Mouse (Mus musculus) spleen, adult 2 months (tissue): ENCODE measurements around the gene Stoml2.

Source experiments
- CTCF ChIP-seq: fragments of 200-500 bp; IDR thresholded peaks from 2 replicates; pipeline ENCODE4 v1.5.1; 2011; ENCODE audit warnings: mild to moderate bottlenecking, inconsistent platforms; ENCODE audit not compliant: insufficient read depth, insufficient read length, insufficient replicate concordance; ENCODE audit errors: extremely low read depth
- POLR2A ChIP-seq: fragments of 200-500 bp; IDR thresholded peaks from 2 replicates; pipeline ENCODE4 v1.6.1; 2011; ENCODE audit warnings: low read depth, low read length, inconsistent platforms

GRCm38 (mm10) chr4:43038567-43039495 lies 7.3 kb upstream of the Stoml2 start:
- TF ChIP-seq CTCF, result no peak
- TF ChIP-seq POLR2A, result no peak
